Mouse (Mus musculus): ENCODE measurements around the gene Rbm20. TPM values are rescaled to one million over a fixed set of nuclear protein-coding genes. Genes with fewer than 3 reads are reported as not detected.

Gene Rbm20
- total and polyA plus RNA-seq, 3 experiments = 37.3 to 58.6 TPM; not detected in 1

DNA sequence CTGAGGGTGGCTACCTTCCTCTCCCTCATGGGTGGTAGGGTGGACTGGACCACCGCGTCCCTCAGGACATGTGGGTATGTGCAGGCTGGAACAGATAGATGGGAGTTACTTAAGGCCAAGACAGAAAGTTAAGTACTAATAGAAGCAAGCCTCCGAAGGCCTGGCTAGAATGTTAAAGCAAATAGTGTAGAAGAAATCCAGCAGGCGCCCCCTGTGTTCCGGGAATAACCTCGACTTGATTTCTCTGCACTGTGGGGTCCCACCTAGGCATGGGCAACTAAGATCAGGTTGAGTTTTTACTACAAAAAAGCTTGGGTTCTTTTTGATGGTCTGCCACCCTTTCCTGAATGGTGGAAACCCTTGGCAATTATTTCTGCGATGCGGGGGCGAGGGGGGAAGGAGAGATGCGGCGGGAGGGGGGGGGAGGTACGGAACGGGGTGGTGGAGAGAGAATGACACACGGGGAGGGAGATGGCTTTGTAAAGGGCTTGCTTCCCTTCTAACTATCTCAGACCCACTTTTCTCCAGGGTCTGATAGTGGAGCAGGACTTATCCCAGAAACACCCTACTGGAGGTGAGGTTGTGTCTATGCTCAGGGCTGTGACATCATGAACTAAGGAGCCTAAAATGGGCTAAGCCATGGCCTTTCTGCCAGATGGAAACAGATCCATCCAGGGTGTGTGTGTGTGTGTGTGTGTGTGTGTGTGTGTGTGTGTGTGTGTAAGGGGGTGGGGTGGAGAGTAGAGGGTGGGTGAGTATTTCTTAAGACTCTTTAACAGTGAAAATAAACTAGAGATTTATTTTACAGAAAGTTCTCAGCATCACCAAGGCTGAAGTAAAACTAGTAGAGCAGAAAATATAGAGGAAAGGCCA is 175.0 kb downstream of the Rbm20 start:
- Histone ChIP-seq H3K27me3 (ENCODE audit: control insufficient read depth in 1 of 2, insufficient read depth in 2 of 2, low read length in 2 of 2) (no peaks in the 10 kb centered on the region), H3K27ac (ENCODE audit: control insufficient read depth, low read depth, low read length) (no peak overlapping the region), H3K79me2 (ENCODE audit: control insufficient read depth, insufficient read depth, low read length, poor library complexity) (no peaks in the 10 kb centered on the region), H3K36me3 (ENCODE audit: control insufficient read depth in 1 of 2, insufficient read depth in 2 of 2, low read length in 2 of 2) (peaks cover 0 to 6% of the 10 kb centered on the region in 2 experiments; a peak in 2 of 4 replicates), H3K9me3 (replicated peaks; ENCODE audit: insufficient read depth, low read length) (no peaks in the 10 kb centered on the region), H3K9ac (ENCODE audit: control insufficient read depth, low read depth, low read length, poor library complexity, severe bottlenecking) (no peak overlapping the region), H3K4me3 (ENCODE audit: control insufficient read depth in 1 of 2, insufficient read depth in 1 of 2, low read depth in 2 of 2, low read length in 2 of 2) (no peak overlapping the region), H3K4me1 (ENCODE audit: control insufficient read depth in 1 of 2, insufficient read depth in 2 of 2, low read length in 2 of 2) (peaks cover 3 to 10% of the 10 kb centered on the region in 2 experiments)
- TF ChIP-seq TCF12 (IDR thresholded peaks at IDR 0.05; ENCODE audit: low read depth, low read length) (no peak), KAT2A (conservative IDR thresholded peaks at IDR 0.05; ENCODE audit: low read depth, low read length) (no peak), MYC (IDR thresholded peaks at IDR 0.05; ENCODE audit: low read depth, low read length) (no peak)
- no peak for DNase-seq (ENCODE audit: low read depth, low spot score)

- peaks cover 3 to 10% of the 10 kb centered on the region in 2 experiments for H3K4me1 ChIP-seq (ENCODE audit: control insufficient read depth in 1 of 2, insufficient read depth in 2 of 2, low read length in 2 of 2)
- no peak overlapping the region for H3K27ac ChIP-seq (ENCODE audit: control insufficient read depth, low read depth, low read length)
- TF ChIP-seq ELF1 (IDR thresholded peaks at IDR 0.05; ENCODE audit: low read depth, low read length) = no peak
- TF ChIP-seq GATA1 (IDR thresholded peaks at IDR 0.05; ENCODE audit: low read depth, low read length) = no peak
- no peak for TF ChIP-seq SMC3 (IDR thresholded peaks at IDR 0.05; ENCODE audit: low read depth, low read length)
- no peak for TF ChIP-seq MXI1 (IDR thresholded peaks at IDR 0.05; ENCODE audit: low read depth, low read length)
- no peak for TF ChIP-seq HCFC1 (IDR thresholded peaks at IDR 0.05; ENCODE audit: low read depth, low read length)
- TF ChIP-seq KAT2A (conservative IDR thresholded peaks at IDR 0.05; ENCODE audit: low read depth, low read length) = no peak
- no peak for TF ChIP-seq ZNF384 (IDR thresholded peaks at IDR 0.05; ENCODE audit: low read depth, low read length)
- TF ChIP-seq BHLHE40 (IDR thresholded peaks at IDR 0.05; ENCODE audit: borderline replicate concordance, low read depth, low read length) = no peak
- no peak for TF ChIP-seq MYB (IDR thresholded peaks at IDR 0.05; ENCODE audit: low read depth, low read length)
- no peak for TF ChIP-seq USF1 (IDR thresholded peaks at IDR 0.05; ENCODE audit: low read depth, low read length)
- no peak for TF ChIP-seq MAFK (IDR thresholded peaks at IDR 0.05; ENCODE audit: borderline replicate concordance, low read depth, low read length)
- H3K4me3 ChIP-seq (ENCODE audit: control insufficient read depth in 1 of 2, insufficient read depth in 1 of 2, low read depth in 2 of 2, low read length in 2 of 2) = no peak overlapping the region
- no peaks in the 10 kb centered on the region for H3K27me3 ChIP-seq (ENCODE audit: control insufficient read depth in 1 of 2, insufficient read depth in 2 of 2, low read length in 2 of 2)
- no peaks in the 10 kb centered on the region for H3K79me2 ChIP-seq (ENCODE audit: control insufficient read depth, insufficient read depth, low read length, poor library complexity)
- H3K36me3 ChIP-seq (ENCODE audit: control insufficient read depth in 1 of 2, insufficient read depth in 2 of 2, low read length in 2 of 2) = peaks cover 0 to 6% of the 10 kb centered on the region in 2 experiments; a peak in 2 of 4 replicates
- no peaks in the 10 kb centered on the region for H3K9me3 ChIP-seq (replicated peaks; ENCODE audit: insufficient read depth, low read length)
- no peak for DNase-seq (ENCODE audit: low read depth, low spot score)
- no peak overlapping the region for H3K9ac ChIP-seq (ENCODE audit: control insufficient read depth, low read depth, low read length, poor library complexity, severe bottlenecking)
Measured at GRCm38 (mm10) chr19:53852699-53853451, 175.8 kb downstream of the Rbm20 start.

All from MEL (cell line).